Mouse (Mus musculus) liver, embryonic 18 days (tissue): ENCODE measurements around the gene Kcnj13. TPM values are rescaled to one million over a fixed set of nuclear protein-coding genes. Genes with fewer than 3 reads are reported as not detected.

Source experiments
- polyA plus RNA-seq: library from polyadenylated mRNA; depleted of rRNA; stranded (reverse); fragments of >200 nt; gene quantifications from 2 replicates; pipeline ENCODE4 v1.2.3, GENCODE M21; 2012; rRNA removed

Kcnj13 gene
- polyA plus RNA-seq: not detected in 2 replicates

DNA sequence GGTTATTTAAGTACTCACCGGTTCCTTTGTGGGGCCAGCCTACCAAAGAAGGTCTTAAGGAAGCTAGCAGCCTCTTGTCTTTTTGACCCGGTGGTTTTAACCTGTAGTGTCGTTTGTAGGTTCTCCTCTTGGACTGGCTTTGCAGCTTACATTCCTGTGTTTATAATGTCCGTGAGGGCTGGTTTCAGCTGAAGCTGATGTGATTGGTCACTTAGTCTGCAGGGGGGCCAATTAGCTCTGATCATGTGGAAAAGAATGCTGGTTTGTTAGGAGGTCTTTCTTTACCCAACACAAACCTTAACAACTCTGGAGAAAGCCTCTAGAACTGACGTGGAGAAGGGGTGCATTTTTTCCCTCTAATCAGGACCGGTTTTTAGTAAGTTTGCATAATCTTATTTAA lies at the start of gene Kcnj13:
TSS of gene Kcnj13 (minus strand) at position 136 of the 400 bp plus-strand sequence.

Other genes with a start within 250 kb of the Kcnj13 start
- 0.08 and 0.12 TPM in 2 replicates for gene Ecel1, start 238.2 kb downstream of the Kcnj13 start, polyA plus RNA-seq
- gene Prss56, start 211.4 kb downstream of the Kcnj13 start, polyA plus RNA-seq: not detected in 2 replicates
- not detected in 2 replicates for gene Chrnd, start 204.1 kb downstream of the Kcnj13 start, polyA plus RNA-seq
- gene Chrng, start 190.1 kb downstream of the Kcnj13 start, polyA plus RNA-seq: not detected in 2 replicates
- gene Eif4e2, start 180.8 kb downstream of the Kcnj13 start, polyA plus RNA-seq: 37.1 and 39.0 TPM in 2 replicates
- 0.09 and 0.14 TPM in 2 replicates for gene Efhd1, start 130.4 kb downstream of the Kcnj13 start, polyA plus RNA-seq
- gene Gigyf2, start 67.7 kb downstream of the Kcnj13 start, polyA plus RNA-seq: 21.6 and 23.8 TPM in 2 replicates
- gene Snorc, start 75.5 kb upstream of the Kcnj13 start, polyA plus RNA-seq: not detected in 2 replicates
- gene Neu2, start 115.2 kb upstream of the Kcnj13 start, polyA plus RNA-seq: 0.56 and 0.61 TPM in 2 replicates
- gene Ngef, start 179.1 kb upstream of the Kcnj13 start, polyA plus RNA-seq: 9.7 and 10.1 TPM in 2 replicates
- gene Inpp5d, start 225.6 kb upstream of the Kcnj13 start, polyA plus RNA-seq: 15.2 TPM in 2 replicates